In genomic region chr2:113539076-113539446, GRCm38 (mm10) we compare ENCODE assay signal across 13 mouse cellular contexts.
DNase-seq lines count a peak whose midpoint lies in the region; ATAC-seq and TF ChIP-seq lines count a peak whose summit lies in the region.
"Had no signal": no experiment of that assay in that cellular context is flagged by ENCODE, and none has a peak within 500 bp of the region (broad histone marks: within the 10 kb centered on the region; RNA-seq: fewer than 3 reads in every experiment).

No protein-coding gene starts in this region.

- H3K4me1 ChIP-seq in forebrain, postnatal 0 days (ENCODE audit: insufficient read depth), result no peaks in the 10 kb centered on the region
- H3K4me1 ChIP-seq in stomach, embryonic 15.5 days, result peaks cover 5% of the 10 kb centered on the region; the same call in 1 of the 2 replicates
- H3K4me1 ChIP-seq: embryonic facial prominence, embryonic 15.5 days had no signal

- no peaks in the 10 kb centered on the region for H3K36me3 ChIP-seq in forebrain, postnatal 0 days (ENCODE audit: insufficient read depth)
- H3K36me3 ChIP-seq in stomach, embryonic 15.5 days, result no peaks in the 10 kb centered on the region
- H3K36me3 ChIP-seq: embryonic facial prominence, embryonic 15.5 days; limb, embryonic 15.5 days; neural tube, embryonic 13.5 days had no signal

- H3K4me3 ChIP-seq in forebrain, postnatal 0 days (ENCODE audit: low read depth, low read length), result no peak overlapping the region
- H3K4me3 ChIP-seq in stomach, embryonic 15.5 days (replicated peaks), result no peak overlapping the region
- H3K4me3 ChIP-seq: embryonic facial prominence, embryonic 15.5 days; limb, embryonic 15.5 days; neural tube, embryonic 13.5 days had no signal

- H3K27ac ChIP-seq in forebrain, postnatal 0 days (ENCODE audit: low read depth, low read length), result no peak overlapping the region
- 0 out of 2 replicates have a peak overlapping the region, but pooled peaks have one; percentile 7 for H3K27ac ChIP-seq in stomach, embryonic 15.5 days
- H3K27ac ChIP-seq: embryonic facial prominence, embryonic 15.5 days; limb, embryonic 15.5 days; neural tube, embryonic 13.5 days had no signal

- no peak for TF ChIP-seq CTCF in forebrain, postnatal 0 days (IDR thresholded peaks at IDR 0.05; ENCODE audit: low read depth)

- no peaks in the 10 kb centered on the region for H3K27me3 ChIP-seq in forebrain, postnatal 0 days (ENCODE audit: insufficient read depth, low read length)
- no peaks in the 10 kb centered on the region for H3K27me3 ChIP-seq in stomach, embryonic 15.5 days (replicated peaks)
- H3K27me3 ChIP-seq: embryonic facial prominence, embryonic 15.5 days; limb, embryonic 15.5 days; neural tube, embryonic 13.5 days had no signal

- no peak overlapping the region for H3K9ac ChIP-seq in forebrain, postnatal 0 days
- H3K9ac ChIP-seq in stomach, embryonic 15.5 days, result no peak overlapping the region
- H3K9ac ChIP-seq: embryonic facial prominence, embryonic 15.5 days; limb, embryonic 15.5 days; neural tube, embryonic 13.5 days had no signal

- 0 out of 2 replicates have a peak overlapping the region, but pooled peaks have one; percentile 10 for H3K4me2 ChIP-seq in forebrain, postnatal 0 days (ENCODE audit: low read depth)
- H3K4me2 ChIP-seq in stomach, embryonic 15.5 days, result no peak overlapping the region
- H3K4me2 ChIP-seq: embryonic facial prominence, embryonic 15.5 days; limb, embryonic 15.5 days; neural tube, embryonic 13.5 days had no signal

- peak; percentile 80 for ATAC-seq in forebrain, postnatal 0 days
- no peak for ATAC-seq in stomach, embryonic 15.5 days (ENCODE audit: insufficient read depth, low FRiP score, low read depth)

- 7% methylated on average over 4 of the region's 4 CpGs for WGBS in forebrain, postnatal 0 days
- WGBS in stomach, embryonic 15.5 days, result 48% methylated on average over 4 of the region's 4 CpGs

- H3K9me3 ChIP-seq in forebrain, postnatal 0 days (ENCODE audit: low read length), result no peaks in the 10 kb centered on the region
- H3K9me3 ChIP-seq in stomach, embryonic 15.5 days, result no peaks in the 10 kb centered on the region
- H3K9me3 ChIP-seq: embryonic facial prominence, embryonic 15.5 days; limb, embryonic 15.5 days; neural tube, embryonic 13.5 days had no signal

- intact Hi-C loops in left cerebral cortex, postnatal 36 days (cut with DNase I), result loop anchor here (5.0 to 10.0 kb wide), 2 partner anchors 226 to 288 kb away; partner anchors contain the start of gene Scg5

- peak; percentile 12 for DNase-seq in left cerebral cortex, adult 11 months (ENCODE audit: low spot score)
- DNase-seq in left cerebral cortex, postnatal 36 days (ENCODE audit: low spot score in 2 of 2), result no peak
- DNase-seq in embryo, embryonic 11 days, result peak; percentile 27
- peak; percentile 29 for DNase-seq in forebrain, postnatal 0 days
- DNase-seq in cerebellum, adult 11 months, result no peak
- no peak for DNase-seq in testis, postnatal 10 days (ENCODE audit: low spot score)
- DNase-seq in cerebellum, adult 18-20 months, result no peak
- DNase-seq: lung, postnatal 36 days; spleen, adult 18-20 months had no signal

Comparison
In these comparisons a context has a peak if more than half of its experiments do, and no peak if none do; other contexts are left out.
1. DNase-seq: peak in left cerebral cortex, adult 11 months (single experiment), embryo, embryonic 11 days (single experiment) and forebrain, postnatal 0 days (single experiment); none in left cerebral cortex, postnatal 36 days (0 of 2), cerebellum, adult 11 months (single experiment), testis, postnatal 10 days (single experiment) and cerebellum, adult 18-20 months (0 of 2).